ENCODE assay signal across 8 mouse cellular contexts in genomic region chr8:8649944-8650343, GRCm38 (mm10). TPM values are rescaled to one million over a fixed set of nuclear protein-coding genes. Genes with fewer than 3 reads are reported as not detected.
DNase-seq lines count a peak whose midpoint lies in the region; ATAC-seq and TF ChIP-seq lines count a peak whose summit lies in the region.

No protein-coding gene starts in this region.

- H3K4me1 ChIP-seq in forebrain, embryonic 14.5 days (ENCODE audit: control insufficient read depth, insufficient read depth, low read length): peaks cover 89% of the 10 kb centered on the region
- peaks cover 17% of the 10 kb centered on the region for H3K4me1 ChIP-seq in intestine, postnatal 0 days (replicated peaks; ENCODE audit: control insufficient read depth, insufficient read depth, low read length)

- TF ChIP-seq CTCF in intestine, postnatal 0 days (IDR thresholded peaks at IDR 0.05; ENCODE audit: low read depth): no peak

- intact Hi-C loops in gastrocnemius, postnatal 36 days (cut with DNase I): no loop called here

- 18% methylated on average over 8 of the region's 8 CpGs for whole genome bisulfite sequencing in forebrain, embryonic 14.5 days
- WGBS in intestine, postnatal 0 days: 77% methylated on average over 8 of the region's 8 CpGs

- peak overlapping the region; percentile 10; the same call in 1 of the 2 replicates for H3K4me3 ChIP-seq in forebrain, embryonic 14.5 days (ENCODE audit: low read depth, low read length)
- H3K4me3 ChIP-seq in intestine, postnatal 0 days (ENCODE audit: low read depth, low read length): no peak overlapping the region

- H3K9ac ChIP-seq in forebrain, embryonic 14.5 days (ENCODE audit: low read length): peak overlapping the region; percentile 25
- H3K9ac ChIP-seq in intestine, postnatal 0 days (ENCODE audit: low read depth, low read length): no peak overlapping the region

- H3K36me3 ChIP-seq in forebrain, embryonic 14.5 days (ENCODE audit: control insufficient read depth, insufficient read depth, low read length): peaks cover 9% of the 10 kb centered on the region; the same call in 1 of the 2 replicates
- H3K36me3 ChIP-seq in intestine, postnatal 0 days (ENCODE audit: control insufficient read depth, insufficient read depth): no peaks in the 10 kb centered on the region

- H3K4me2 ChIP-seq in forebrain, embryonic 14.5 days (ENCODE audit: low read length): peak overlapping the region; percentile 89
- H3K4me2 ChIP-seq in intestine, postnatal 0 days (replicated peaks; ENCODE audit: low read depth): no peak overlapping the region

- peak overlapping the region; percentile 78 for H3K27ac ChIP-seq in forebrain, embryonic 14.5 days (ENCODE audit: low read depth, low read length)
- no peak overlapping the region for H3K27ac ChIP-seq in intestine, postnatal 0 days (ENCODE audit: low read depth, low read length)

- ATAC-seq in forebrain, embryonic 14.5 days: peak; percentile 54
- no peak for ATAC-seq in intestine, postnatal 0 days

- peak; percentile 17 for DNase-seq in gastrocnemius, adult 18-20 months (ENCODE audit: low spot score)
- DNase-seq in gastrocnemius, postnatal 36 days: no peak
- peak; percentile 67 for DNase-seq in ES-CJ7 (ENCODE audit: low read depth, low spot score)
- peak; percentile 92 for DNase-seq in forebrain, embryonic 14.5 days (ENCODE audit: low spot score)
- DNase-seq in layer of hippocampus, adult 8-10 months (ENCODE audit: low spot score in 2 of 2): peak; percentile 76 to 83
- peak; percentile 45 to 65 for DNase-seq in lung, postnatal 4 days
- DNase-seq in adrenal gland, adult 18-20 months (ENCODE audit: low spot score in 2 of 2): no peak

- H3K9me3 ChIP-seq in forebrain, embryonic 14.5 days (replicated peaks; ENCODE audit: control insufficient read depth, low read length): no peaks in the 10 kb centered on the region
- H3K9me3 ChIP-seq in intestine, postnatal 0 days (ENCODE audit: control insufficient read depth): no peaks in the 10 kb centered on the region

- H3K27me3 ChIP-seq in forebrain, embryonic 14.5 days (replicated peaks; ENCODE audit: control insufficient read depth, insufficient read depth, low read length): no peaks in the 10 kb centered on the region
- no peaks in the 10 kb centered on the region for H3K27me3 ChIP-seq in intestine, postnatal 0 days (replicated peaks; ENCODE audit: control insufficient read depth, insufficient read depth, low read length)

RNA-seq across cellular contexts. Expression of gene Efnb2, which starts 11.1 kb away (rescaled TPM):
- total RNA-seq in gastrocnemius, adult 18-20 months (2021): 1 to 10 TPM; 3.0 to 6.7 TPM
- 1 to 10 TPM; 5.7 to 7.0 TPM for total RNA-seq in gastrocnemius, postnatal 36 days (2021)
- 48.9 and 50.2 TPM in 2 replicates for polyA plus RNA-seq in forebrain, embryonic 14.5 days (2014; fragmentation: Nextera tagmentation; extraction: Ambion mirVana)
- 10 to 100 TPM; 33.8 to 44.3 (median 39.9) TPM for total RNA-seq in layer of hippocampus, adult 8-10 months (2022)
- 6.7 and 7.6 TPM in 2 replicates for polyA plus RNA-seq in intestine, postnatal 0 days (2015; fragmentation: Nextera tagmentation; extraction: Ambion mirVana)
- total RNA-seq in adrenal gland, adult 18-20 months (2021): 10 to 100 TPM; 14.0 to 24.0 TPM

RNA-seq across cellular contexts. Expression of gene Arglu1, which starts 40.4 kb away (rescaled TPM):
- 10 to 100 TPM; 38.7 to 42.4 TPM for total RNA-seq in gastrocnemius, adult 18-20 months (2021)
- 10 to 100 TPM; 31.0 to 34.5 TPM for total RNA-seq in gastrocnemius, postnatal 36 days (2021)
- 114 and 135 TPM in 2 replicates for polyA plus RNA-seq in forebrain, embryonic 14.5 days (2014; fragmentation: Nextera tagmentation; extraction: Ambion mirVana)
- total RNA-seq in layer of hippocampus, adult 8-10 months (2022): 100 to 1,000 TPM in 2 of 4 experiments, 10 to 100 TPM in 2; 88.6 to 108 (median 96.4) TPM
- 67.4 and 78.2 TPM in 2 replicates for polyA plus RNA-seq in intestine, postnatal 0 days (2015; fragmentation: Nextera tagmentation; extraction: Ambion mirVana)
- total RNA-seq in adrenal gland, adult 18-20 months (2021): 10 to 100 TPM; 51.6 to 70.9 TPM

Comparison
In these comparisons a context has a peak if more than half of its experiments do, and no peak if none do; other contexts are left out.
1. DNase-seq: peak in gastrocnemius, adult 18-20 months (single experiment), ES-CJ7 (single experiment), forebrain, embryonic 14.5 days (single experiment), layer of hippocampus, adult 8-10 months (2 of 2) and lung, postnatal 4 days (2 of 2); none in gastrocnemius, postnatal 36 days (0 of 2) and adrenal gland, adult 18-20 months (0 of 2).